Mouse (Mus musculus): ENCODE data around the gene Sema6c.

- no peak for TF ChIP-seq CTCF (IDR thresholded peaks at IDR 0.05; ENCODE audit: low read depth)
- TF ChIP-seq EP300 (optimal IDR thresholded peaks at IDR 0.05): no peak
Observed at GRCm38 (mm10) chr3:95135433-95136052, 24.7 kb upstream of the Sema6c start.

Measured in stomach, postnatal 0 days (tissue).